Comparison of ENCODE assay signal across 13 mouse cellular contexts in genomic region chr1:180507291-180507791, GRCm38 (mm10). TPM values are rescaled to one million over a fixed set of nuclear protein-coding genes. Genes with fewer than 3 reads are reported as not detected.
DNase-seq lines count a peak whose midpoint lies in the region; ATAC-seq and TF ChIP-seq lines count a peak whose summit lies in the region.
"Had no signal": no experiment of that assay in that cellular context is flagged by ENCODE, and none has a peak within 500 bp of the region (broad histone marks: within the 10 kb centered on the region; RNA-seq: fewer than 3 reads in every experiment).

No protein-coding gene starts in this region.

- WGBS in lung, postnatal 0 days, result 57% methylated on average over 7 of the region's 7 CpGs

- H3K4me2 ChIP-seq in lung, postnatal 0 days (replicated peaks; ENCODE audit: low read depth, low read length), result no peak overlapping the region
- H3K4me2 ChIP-seq: stomach, embryonic 15.5 days had no signal

- H3K27ac ChIP-seq in lung, postnatal 0 days (ENCODE audit: low read length), result no peak overlapping the region
- H3K27ac ChIP-seq: stomach, embryonic 15.5 days had no signal

- no peak overlapping the region for H3K9ac ChIP-seq in lung, postnatal 0 days (replicated peaks; ENCODE audit: low read depth)
- H3K9ac ChIP-seq: stomach, embryonic 15.5 days had no signal

- no peak for DNase-seq in lung, postnatal 0 days (ENCODE audit: low spot score)
- DNase-seq in lung, postnatal 36 days, result no peak
- peak; percentile 72 to 84 for DNase-seq in cerebellum, adult 18-20 months
- peak; percentile 75 to 81 for DNase-seq in frontal cortex, postnatal 36 days (ENCODE audit: low spot score in 2 of 2)
- DNase-seq in right cerebral cortex, postnatal 25 days, result peak; percentile 74
- no peak for DNase-seq in spleen, adult 18-20 months
- DNase-seq in heart, postnatal 4 days, result no peak
- DNase-seq: heart, adult 11 months; heart, postnatal 36 days had no signal

- TF ChIP-seq EP300 in lung, postnatal 0 days (IDR thresholded peaks at IDR 0.05), result no peak

- ATAC-seq in lung, postnatal 0 days, result peak; percentile 26; the same call in 1 of the 2 replicates
- no peak for ATAC-seq in megakaryocyte, adult 5-6 weeks (ENCODE audit: poor library complexity, severe bottlenecking)

- no peaks in the 10 kb centered on the region for H3K9me3 ChIP-seq in lung, postnatal 0 days (ENCODE audit: low read length)
- H3K9me3 ChIP-seq: stomach, embryonic 15.5 days had no signal

- H3K27me3 ChIP-seq in lung, postnatal 0 days (replicated peaks; ENCODE audit: insufficient read depth, low read length), result no peaks in the 10 kb centered on the region
- H3K27me3 ChIP-seq: stomach, embryonic 15.5 days had no signal

- H3K4me3 ChIP-seq in lung, postnatal 0 days (ENCODE audit: low read depth, low read length), result no peak overlapping the region
- H3K4me3 ChIP-seq: erythroblast, embryonic 14.5 days; myocyte; stomach, embryonic 15.5 days had no signal

- no peaks in the 10 kb centered on the region; the same call in 1 of the 2 replicates for H3K4me1 ChIP-seq in lung, postnatal 0 days (ENCODE audit: insufficient read depth, low read depth, low read length)

- TF ChIP-seq CTCF in lung, postnatal 0 days (IDR thresholded peaks at IDR 0.05), result no peak

- no peaks in the 10 kb centered on the region for H3K36me3 ChIP-seq in lung, postnatal 0 days (ENCODE audit: insufficient read depth, low read length)
- H3K36me3 ChIP-seq: stomach, embryonic 15.5 days had no signal

RNA-seq across cellular contexts. Expression of gene Stum, which starts 24.0 kb away (rescaled TPM):
- polyA plus RNA-seq in lung, postnatal 0 days (2015; fragmentation: Nextera tagmentation; extraction: Ambion mirVana), result 0.07 and 0.08 TPM in 2 replicates
- not detected in 2 replicates for total RNA-seq in megakaryocyte, adult 5-6 weeks (2015)
- not detected in 2 replicates for total RNA-seq in megakaryocyte, adult 5-6 weeks (2017)
- 1 to 10 TPM in 1 of 2 experiments, under 1 TPM in 1; 0.74 to 1.6 TPM for total RNA-seq in heart, postnatal 4 days (2021)
- polyA plus RNA-seq: erythroblast, embryonic 14.5 days had no signal

Comparison
In these comparisons a context has a peak if more than half of its experiments do, and no peak if none do; other contexts are left out.
1. DNase-seq: peak in cerebellum, adult 18-20 months (2 of 2), frontal cortex, postnatal 36 days (2 of 2) and right cerebral cortex, postnatal 25 days (single experiment); none in lung, postnatal 0 days (single experiment), lung, postnatal 36 days (single experiment), spleen, adult 18-20 months (0 of 2) and heart, postnatal 4 days (single experiment).